Mouse (Mus musculus) spleen, postnatal 10 days (tissue): ENCODE measurements at regions not wholly inside any gene's neighbourhood (a gene's known extent, or its start where the extent isn't known, plus 50 kb on each side); places are given as distances from the start of the nearest gene placed in this dataset.
"Not testable (repeated sequence)": the region's sequence is repeated elsewhere in the genome, so short reads cannot be mapped to it uniquely, and the experiment has no call there.

ENCODE experiments used
- DNase-seq, 2 experiments: peaks; one replicate each; pipeline ENCODE4 v3.0.0; 2021 to 2022; ENCODE audit warnings: low spot score in 2 of 2

GRCm38 (mm10) chr7:63997997-63998396 is 59.3 kb upstream of the Klf13 start:
- peak in 1 of 2 experiments; percentile 33 for DNase-seq

DNA sequence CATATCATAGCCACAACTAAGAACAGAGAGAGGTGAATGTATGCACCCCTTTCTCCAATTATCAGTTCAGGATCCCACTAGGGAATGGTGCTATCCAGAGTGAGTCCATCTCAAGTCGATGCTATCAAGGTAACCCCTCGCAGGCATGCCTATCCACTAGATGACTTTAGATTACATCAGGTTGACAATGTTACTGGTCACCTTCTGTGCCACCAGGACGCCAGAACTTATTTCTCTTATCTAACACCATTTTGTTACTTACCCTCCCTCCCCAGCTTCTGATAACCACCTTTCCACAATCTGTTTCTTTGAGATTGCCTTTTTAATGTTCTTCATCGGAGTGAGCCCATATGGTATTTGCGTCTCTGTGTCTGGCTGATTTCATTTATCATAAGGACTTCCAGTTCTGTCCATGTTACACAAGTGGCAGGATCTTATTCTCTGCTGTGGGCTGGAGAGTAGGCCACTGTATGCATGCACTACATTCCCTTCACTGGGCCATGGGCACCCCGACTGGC is 57.9 kb upstream of the Klf13 start:
- no peak for DNase-seq

DNA sequence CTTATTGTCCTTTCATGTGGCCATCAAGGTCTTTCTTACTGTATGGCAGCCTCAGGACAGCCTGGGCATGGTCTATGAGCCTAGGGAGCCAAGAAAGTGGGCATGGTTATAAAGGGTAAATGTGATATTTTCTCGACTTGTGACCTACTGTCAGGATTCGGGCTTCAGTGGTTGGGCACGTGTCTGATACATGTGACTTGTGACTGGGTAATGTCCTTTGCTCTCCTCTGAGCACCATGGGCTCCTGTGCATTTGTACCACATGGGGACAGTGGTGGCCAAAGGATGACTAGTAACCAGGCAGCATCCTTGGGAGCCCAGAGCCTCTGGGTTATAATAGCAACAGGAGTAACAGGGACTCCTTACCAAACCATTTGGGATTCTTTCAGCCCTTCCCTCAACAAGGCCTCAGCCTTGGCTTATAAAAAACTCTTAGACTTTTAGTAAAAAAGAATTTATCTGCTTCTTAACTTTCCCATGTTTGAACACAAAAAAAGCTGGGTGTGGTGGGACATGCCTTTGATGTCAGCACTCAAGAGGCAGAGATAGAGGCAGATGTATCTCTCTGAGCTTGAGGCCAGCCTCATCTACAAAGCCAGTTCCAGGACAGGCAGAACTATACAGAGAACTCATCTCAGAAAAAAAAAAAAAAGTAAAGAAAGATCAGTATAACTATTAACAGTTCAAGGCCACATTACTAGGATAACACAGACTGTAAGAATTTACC is 56.7 kb upstream of the Klf13 start:
- no peak for DNase-seq

- not testable (repeated sequence) for DNase-seq
These were observed 56.1 kb upstream of the Klf13 start for GRCm38 (mm10) chr7:63994769-63995168.

DNA sequence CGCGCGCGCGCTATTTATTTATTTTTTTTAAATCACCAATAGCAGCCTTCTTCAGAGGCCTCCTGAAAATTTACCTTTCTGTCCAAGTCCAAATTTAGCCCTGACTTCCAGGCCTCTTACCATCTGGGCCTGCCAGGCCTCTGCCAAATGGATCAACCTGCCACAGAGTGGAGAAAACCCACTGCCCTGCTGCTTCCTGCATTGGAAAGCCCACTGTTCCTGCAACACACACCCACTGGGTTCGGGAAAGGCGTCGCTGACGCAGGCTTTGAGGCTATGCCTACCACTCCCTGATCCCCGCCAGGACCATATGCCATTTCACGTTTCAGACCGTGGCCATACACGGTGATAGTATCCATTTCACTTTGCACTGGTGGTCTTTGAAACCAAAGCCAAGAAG is 53.4 kb upstream of the Klf13 start:
- peak in 1 of 2 experiments; percentile 15 for DNase-seq

- peak in 1 of 2 experiments; percentile 40 for DNase-seq
These were observed 52.6 kb upstream of the Klf13 start for GRCm38 (mm10) chr7:63991085-63992010.

DNA sequence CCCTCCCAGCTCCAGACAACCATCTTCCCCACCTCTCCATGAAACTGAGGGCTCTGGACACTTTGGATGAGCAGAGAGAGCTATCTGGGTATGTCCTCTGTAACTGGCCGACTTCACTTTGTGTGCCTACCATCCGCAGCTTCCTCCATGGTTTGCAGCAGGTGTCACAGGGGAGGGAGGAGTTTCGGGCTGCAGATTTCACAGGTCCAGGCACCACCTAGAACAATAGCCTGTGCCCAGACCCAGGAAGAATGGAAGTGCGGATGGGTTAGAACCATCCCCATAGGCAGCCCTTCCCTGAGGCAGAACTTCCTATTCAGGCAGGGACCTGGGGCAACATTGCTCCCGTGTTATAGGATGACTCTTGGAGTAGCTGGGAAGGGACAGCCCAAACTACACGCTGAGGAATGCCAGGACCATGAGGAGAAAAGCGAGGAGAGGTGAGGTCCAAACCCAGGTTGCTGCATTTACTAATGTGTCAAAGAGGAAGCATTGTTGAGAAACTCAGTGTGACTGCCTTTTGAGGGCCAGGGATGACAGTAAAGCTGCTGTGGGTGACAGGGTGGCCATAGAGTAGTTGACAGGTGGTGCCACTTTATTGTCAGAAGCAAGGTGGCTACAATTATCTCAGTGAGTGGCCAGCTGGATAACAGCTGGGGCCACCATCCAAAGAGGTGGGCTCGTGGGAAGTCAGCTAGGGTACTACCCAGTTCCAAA is 51.8 kb upstream of the Klf13 start:
- peak in 1 of 2 experiments; percentile 19 for DNase-seq

DNA sequence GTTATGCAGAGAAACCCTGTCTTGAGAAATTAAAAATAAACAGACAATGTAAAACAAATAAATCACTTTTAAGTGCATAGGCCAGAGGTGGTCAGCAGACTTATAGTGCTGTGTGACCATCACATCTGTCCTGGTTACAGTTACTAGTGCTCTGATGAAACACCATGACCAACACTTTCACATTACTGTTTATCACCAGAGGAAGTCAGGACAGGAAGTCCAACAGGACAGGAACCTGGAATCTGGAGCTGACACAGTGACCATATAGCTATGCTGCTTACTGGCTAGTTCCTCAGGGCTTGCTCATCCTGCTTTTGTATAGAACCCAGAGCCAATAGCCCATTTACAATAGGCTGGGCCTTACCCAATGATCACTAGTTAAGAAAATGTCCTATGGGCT is 51.0 kb upstream of the Klf13 start:
- no peak for DNase-seq
